Mouse (Mus musculus): ENCODE measurements around the gene Spout1.

Spout1 gene

DNA sequence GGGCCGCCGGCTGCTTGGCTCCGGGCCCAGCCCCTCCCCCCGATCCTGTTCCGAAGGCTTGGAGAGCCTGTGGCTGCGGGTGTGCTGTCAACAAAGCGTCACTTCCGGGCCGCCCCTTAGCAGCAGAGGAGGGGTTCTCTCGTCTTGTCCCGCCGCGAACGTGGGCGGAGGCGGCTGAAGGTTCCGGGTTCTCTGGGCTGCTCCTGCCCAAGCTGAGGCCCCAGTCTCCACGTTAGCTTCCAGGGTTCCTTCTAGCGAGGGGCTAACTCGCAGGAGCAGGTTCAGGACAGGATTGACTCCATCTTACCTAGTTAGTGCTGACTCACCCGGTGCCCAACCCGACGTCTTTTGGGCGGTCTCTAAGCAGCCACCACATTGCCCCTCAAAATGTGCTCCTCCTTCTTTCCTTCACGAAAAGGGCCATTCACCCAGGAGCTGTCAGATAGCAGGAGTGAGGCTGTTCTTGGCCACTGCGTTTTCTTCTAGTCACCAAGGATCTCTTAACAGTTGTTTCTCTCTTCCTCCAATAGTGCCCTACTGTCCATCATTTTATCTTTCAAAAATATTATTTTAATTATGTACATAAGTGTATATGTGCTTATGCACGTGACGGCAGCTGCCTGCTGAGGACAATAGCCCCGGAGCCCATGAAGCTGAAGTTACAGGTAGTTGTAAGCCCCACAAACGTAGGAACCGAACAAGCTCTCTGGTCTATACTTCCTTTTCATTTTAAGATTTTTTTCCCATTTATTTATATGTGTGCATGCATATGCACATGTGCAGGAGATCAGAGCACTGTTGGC lies 53.6 kb downstream of the Spout1 start, which contains the start of gene Zer1:
Gene Zer1, minus strand, starts transcription at position 114 of the 803 bp plus-strand sequence.
- DNase-seq: peak; percentile 94 to 96

DNA sequence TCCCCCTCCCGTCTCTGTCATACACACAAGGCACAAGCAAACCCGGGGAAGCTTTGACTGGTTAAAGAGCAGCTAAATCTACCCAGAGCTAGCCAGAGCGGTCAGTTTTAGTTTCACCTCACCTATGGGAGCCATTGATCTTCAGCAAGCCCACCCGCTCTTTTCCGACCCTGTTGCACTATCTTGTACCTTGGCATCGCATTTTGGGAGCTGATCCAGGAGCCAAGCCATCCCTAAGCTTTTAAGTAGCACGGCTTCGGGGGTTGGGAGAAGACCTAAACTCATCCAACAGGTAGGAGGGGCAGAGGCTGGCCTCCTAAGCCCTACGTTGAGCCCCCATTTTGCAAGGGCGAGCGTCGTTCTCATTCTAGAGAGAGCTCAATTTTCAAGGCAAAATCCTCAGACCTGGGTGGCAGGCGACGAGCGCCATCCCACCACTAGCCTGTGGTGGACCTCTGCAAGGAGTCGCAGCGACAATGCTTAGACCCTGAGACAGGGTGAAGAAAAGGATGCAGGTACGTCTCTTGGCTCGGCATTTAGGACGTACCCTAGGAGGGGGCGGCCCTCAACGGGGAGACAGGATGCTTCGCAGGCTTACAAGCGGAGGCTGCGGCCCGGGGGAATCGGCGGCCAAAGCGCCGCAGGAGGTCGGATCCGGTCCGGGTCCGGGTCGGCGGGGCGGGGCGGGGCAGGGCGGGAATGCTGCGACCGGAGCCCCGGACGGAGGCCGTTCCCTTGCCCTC lies 54.4 kb downstream of the Spout1 start:
- peak in 1 of 2 experiments; percentile 26 for DNase-seq

Data from cerebellum, postnatal 36 days (tissue).